In genomic region chr19:5463791-5464562, GRCm38 (mm10) we compare ENCODE assay signal across 8 mouse cellular contexts. TPM values are rescaled to one million over a fixed set of nuclear protein-coding genes. Genes with fewer than 3 reads are reported as not detected.
DNase-seq lines count a peak whose midpoint lies in the region; ATAC-seq and TF ChIP-seq lines count a peak whose summit lies in the region.
"Had no signal": no experiment of that assay in that cellular context is flagged by ENCODE, and none has a peak within 500 bp of the region (broad histone marks: within the 10 kb centered on the region; RNA-seq: fewer than 3 reads in every experiment).

No protein-coding gene starts in this region.

- dilution Hi-C loops in CH12.LX (cut with MboI; ENCODE audit: extremely low pct_ligation_motif_present, extremely low pct_unique_long_range_greater_than_20kb, low sequenced_read_pairs), result no loop called here

- no peak for ATAC-seq in heart, embryonic 12.5 days (ENCODE audit: insufficient number of reproducible peaks, low FRiP score)
- peak; percentile 50 for ATAC-seq in kidney, embryonic 14.5 days (ENCODE audit: low FRiP score, low TSS enrichment)
- ATAC-seq in megakaryocyte progenitor cell, adult 5-6 weeks (replicated peaks; ENCODE audit: poor library complexity), result 0 out of 2 replicates have a peak, but pooled peaks have one; percentile 33

- no peak overlapping the region for H3K4me3 ChIP-seq in CH12.LX (replicated peaks in 1 of 3; ENCODE audit: low read depth in 2 of 3, low read length in 2 of 3, poor library complexity in 1 of 3)
- peak overlapping the region; percentile 28 for H3K4me3 ChIP-seq in heart, embryonic 12.5 days
- 0 out of 2 replicates have a peak overlapping the region, but pooled peaks have one; percentile 9 for H3K4me3 ChIP-seq in kidney, embryonic 14.5 days (ENCODE audit: low read length)

- TF ChIP-seq RAD21 in CH12.LX (IDR thresholded peaks at IDR 0.05; ENCODE audit: low read depth, low read length), result peak; percentile 67

- H3K36me3 ChIP-seq in CH12.LX (replicated peaks in 1 of 2; ENCODE audit: control insufficient read depth in 1 of 2, insufficient read depth in 1 of 2, low read length in 1 of 2), result peaks cover 57 to 73% of the 10 kb centered on the region in 2 experiments
- peaks cover 57% of the 10 kb centered on the region for H3K36me3 ChIP-seq in heart, embryonic 12.5 days
- H3K36me3 ChIP-seq in kidney, embryonic 14.5 days (ENCODE audit: control insufficient read depth, insufficient read depth, low read length), result peaks cover 56% of the 10 kb centered on the region

- peaks cover 3 to 18% of the 10 kb centered on the region in 2 experiments; a peak in 3 of 4 replicates for H3K4me1 ChIP-seq in CH12.LX (ENCODE audit: control insufficient read depth in 1 of 2, insufficient read depth in 2 of 2)
- H3K4me1 ChIP-seq in heart, embryonic 12.5 days (replicated peaks), result peaks cover 27% of the 10 kb centered on the region
- H3K4me1 ChIP-seq in kidney, embryonic 14.5 days (ENCODE audit: control insufficient read depth, insufficient read depth, low read length), result 0 out of 2 replicates have a peak, but pooled peaks cover 7% of the 10 kb centered on the region

- H3K9ac ChIP-seq in CH12.LX (ENCODE audit: insufficient read depth, low read depth), result no peak overlapping the region
- peak overlapping the region; percentile 53 for H3K9ac ChIP-seq in heart, embryonic 12.5 days
- peak overlapping the region; percentile 36; the same call in 1 of the 2 replicates for H3K9ac ChIP-seq in kidney, embryonic 14.5 days (ENCODE audit: low read depth, low read length)

- in situ Hi-C loops in CH12.LX (cut with MboI; ENCODE audit: low pct_ligation_motif_present, low pct_unique_long_range_greater_than_20kb, low sequenced_read_pairs), result no loop called here

- TF ChIP-seq POLR2A in CH12.LX (IDR thresholded peaks at IDR 0.05; ENCODE audit: low read depth, low read length), result no peak

- no peaks in the 10 kb centered on the region for H3K9me3 ChIP-seq in CH12.LX (replicated peaks; ENCODE audit: low read length)
- H3K9me3 ChIP-seq in heart, embryonic 12.5 days (replicated peaks), result no peaks in the 10 kb centered on the region
- no peaks in the 10 kb centered on the region for H3K9me3 ChIP-seq in kidney, embryonic 14.5 days (ENCODE audit: control insufficient read depth, low read length)

- no peak overlapping the region for H3K27ac ChIP-seq in CH12.LX (ENCODE audit: insufficient read depth, low read depth)
- H3K27ac ChIP-seq in heart, embryonic 12.5 days (ENCODE audit: poor library complexity, severe bottlenecking), result peak overlapping the region; percentile 80
- H3K27ac ChIP-seq in kidney, embryonic 14.5 days (ENCODE audit: low read depth, low read length), result peak overlapping the region; percentile 15; the same call in 1 of the 2 replicates

- WGBS in heart, embryonic 12.5 days, result 41% methylated on average over 15 of the region's 15 CpGs
- WGBS in kidney, embryonic 14.5 days, result 40% methylated on average over 15 of the region's 15 CpGs

- H3K4me2 ChIP-seq in CH12.LX (ENCODE audit: insufficient read depth, low read depth, poor library complexity, severe bottlenecking), result no peak overlapping the region
- H3K4me2 ChIP-seq in heart, embryonic 12.5 days, result peak overlapping the region; percentile 52
- peak overlapping the region; percentile 19 for H3K4me2 ChIP-seq in kidney, embryonic 14.5 days (replicated peaks; ENCODE audit: low read depth, low read length)

- DNase-seq in 416B (ENCODE audit: low read depth) (peak; percentile 46), CH12.LX (ENCODE audit: extremely low read depth) (peak; percentile 42)
- DNase-seq in cerebellum, postnatal 14 days, result peak; percentile 85 to 87
- peak; percentile 76 for DNase-seq in testis, postnatal 10 days (ENCODE audit: low spot score)

- TF ChIP-seq CTCF in CH12.LX (conservative IDR thresholded peaks at IDR 0.05 in 1 of 2, IDR thresholded peaks at IDR 0.05 in 1 of 2; ENCODE audit: low read depth in 2 of 2, low read length in 2 of 2), result peak; percentile 52 to 76; a peak in 3 of 4 replicates

- H3K27me3 ChIP-seq in CH12.LX (replicated peaks), result peaks cover 2% of the 10 kb centered on the region
- no peaks in the 10 kb centered on the region for H3K27me3 ChIP-seq in heart, embryonic 12.5 days (replicated peaks)
- no peaks in the 10 kb centered on the region for H3K27me3 ChIP-seq in kidney, embryonic 14.5 days (ENCODE audit: control insufficient read depth, insufficient read depth, low read length)

- no peak for TF ChIP-seq EP300 in CH12.LX (IDR thresholded peaks at IDR 0.05; ENCODE audit: low read length)

- H3K79me2 ChIP-seq in CH12.LX (replicated peaks; ENCODE audit: control insufficient read depth, extremely low read depth, insufficient read depth, poor library complexity, severe bottlenecking), result peaks cover 6% of the 10 kb centered on the region

TF ChIP-seq in CH12.LX, 34 proteins besides CTCF, POLR2A, EP300 and RAD21:
- TF ChIP-seq JUN (IDR thresholded peaks at IDR 0.05; ENCODE audit: insufficient read depth, low read depth, low read length) (no peak), BHLHE40 (IDR thresholded peaks at IDR 0.05; ENCODE audit: low read depth, low read length) (no peak), RCOR1 (conservative IDR thresholded peaks at IDR 0.05; ENCODE audit: low read depth, low read length) (no peak), SMC3 (IDR thresholded peaks at IDR 0.05; ENCODE audit: low read depth, low read length) (peak; percentile 58)

RNA-seq across cellular contexts. Expression of gene Fibp, which starts 3.6 kb away (rescaled TPM):
- total RNA-seq in CH12.LX (2012; rRNA removed), result 37.5 and 43.0 TPM in 2 replicates
- 23.9 and 29.1 TPM in 2 replicates for total RNA-seq in CH12.LX (2014; rRNA removed)
- 52.4 and 74.9 TPM in 2 replicates for polyA plus RNA-seq in CH12.LX (2012; ENCODE audit: insufficient read length, low read depth)
- 81.9 and 85.4 TPM in 2 replicates for polyA plus RNA-seq in heart, embryonic 12.5 days (2016; fragmentation: Nextera tagmentation; extraction: Ambion mirVana)
- polyA plus RNA-seq in kidney, embryonic 14.5 days (2014; fragmentation: Nextera tagmentation; extraction: Ambion mirVana), result 122 and 125 TPM in 2 replicates
- total RNA-seq in megakaryocyte progenitor cell, adult 5-6 weeks (2015), result 50.2 and 73.5 TPM in 2 replicates
- 107 and 197 TPM in 2 replicates for total RNA-seq in megakaryocyte progenitor cell, adult 5-6 weeks (2017)

RNA-seq across cellular contexts. Expression of gene Ctsw, which starts 4.3 kb away (rescaled TPM):
- total RNA-seq in CH12.LX (2012; rRNA removed), result 0.38 TPM in 2 replicates
- total RNA-seq in CH12.LX (2014; rRNA removed), result 0.23 TPM in 1 of 2 replicates, not detected in the other
- polyA plus RNA-seq in CH12.LX (2012; ENCODE audit: insufficient read length, low read depth), result 0.60 and 1.1 TPM in 2 replicates
- 1.3 and 1.7 TPM in 2 replicates for polyA plus RNA-seq in heart, embryonic 12.5 days (2016; fragmentation: Nextera tagmentation; extraction: Ambion mirVana)
- 0.54 TPM in 2 replicates for polyA plus RNA-seq in kidney, embryonic 14.5 days (2014; fragmentation: Nextera tagmentation; extraction: Ambion mirVana)
- total RNA-seq in megakaryocyte progenitor cell, adult 5-6 weeks (2015), result 0.47 and 0.83 TPM in 2 replicates
- total RNA-seq in megakaryocyte progenitor cell, adult 5-6 weeks (2017), result 0.44 and 0.79 TPM in 2 replicates
- total RNA-seq: layer of hippocampus, adult 18-20 months had no signal

RNA-seq across cellular contexts. Expression of gene Ccdc85b, which starts 6.3 kb away (rescaled TPM):
- 4.2 and 4.8 TPM in 2 replicates for total RNA-seq in CH12.LX (2012; rRNA removed)
- total RNA-seq in CH12.LX (2014; rRNA removed), result 2.0 and 2.1 TPM in 2 replicates
- polyA plus RNA-seq in CH12.LX (2012; ENCODE audit: insufficient read length, low read depth), result 4.1 and 5.0 TPM in 2 replicates
- polyA plus RNA-seq in heart, embryonic 12.5 days (2016; fragmentation: Nextera tagmentation; extraction: Ambion mirVana), result 10.5 and 13.0 TPM in 2 replicates
- polyA plus RNA-seq in kidney, embryonic 14.5 days (2014; fragmentation: Nextera tagmentation; extraction: Ambion mirVana), result 8.5 and 11.3 TPM in 2 replicates
- 0.99 and 1.2 TPM in 2 replicates for total RNA-seq in megakaryocyte progenitor cell, adult 5-6 weeks (2015)
- total RNA-seq in megakaryocyte progenitor cell, adult 5-6 weeks (2017), result 2.5 and 3.0 TPM in 2 replicates

RNA-seq across cellular contexts. Expression of gene Efemp2, which starts 9.8 kb away (rescaled TPM):
- total RNA-seq in CH12.LX (2012; rRNA removed) (0.51 and 0.59 TPM in 2 replicates), CH12.LX (2014; rRNA removed) (not detected in 2 replicates)
- polyA plus RNA-seq in CH12.LX (2012; ENCODE audit: insufficient read length, low read depth), result 0.50 and 1.5 TPM in 2 replicates
- polyA plus RNA-seq in heart, embryonic 12.5 days (2016; fragmentation: Nextera tagmentation; extraction: Ambion mirVana), result 70.3 and 70.6 TPM in 2 replicates
- 109 and 139 TPM in 2 replicates for polyA plus RNA-seq in kidney, embryonic 14.5 days (2014; fragmentation: Nextera tagmentation; extraction: Ambion mirVana)
- 0.54 TPM in 1 of 2 replicates, not detected in the other for total RNA-seq in megakaryocyte progenitor cell, adult 5-6 weeks (2015)
- total RNA-seq in megakaryocyte progenitor cell, adult 5-6 weeks (2017), result not detected in 2 replicates

RNA-seq across cellular contexts. Expression of gene Fosl1, which starts 16.6 kb away (rescaled TPM):
- total RNA-seq in CH12.LX (2012; rRNA removed) (not detected in 2 replicates), CH12.LX (2014; rRNA removed) (not detected in 2 replicates)
- polyA plus RNA-seq in CH12.LX (2012; ENCODE audit: insufficient read length, low read depth), result not detected in 2 replicates
- not detected in 2 replicates for polyA plus RNA-seq in heart, embryonic 12.5 days (2016; fragmentation: Nextera tagmentation; extraction: Ambion mirVana)
- not detected in 2 replicates for polyA plus RNA-seq in kidney, embryonic 14.5 days (2014; fragmentation: Nextera tagmentation; extraction: Ambion mirVana)
- 0.47 and 0.98 TPM in 2 replicates for total RNA-seq in megakaryocyte progenitor cell, adult 5-6 weeks (2015)
- 1.2 TPM in 1 of 2 replicates, not detected in the other for total RNA-seq in megakaryocyte progenitor cell, adult 5-6 weeks (2017)
- total RNA-seq: layer of hippocampus, adult 18-20 months had no signal

Comparison
In these comparisons a context has a peak if more than half of its experiments do, and no peak if none do; other contexts are left out.
1. H3K4me3 ChIP-seq: peak in heart, embryonic 12.5 days (single experiment) and kidney, embryonic 14.5 days (single experiment); none in CH12.LX (0 of 3).
2. Peak in every context shown above with its lines, with median percentiles within 50 percentile points of each other: DNase-seq.